Mouse (Mus musculus) cerebellum, adult 9-10 months (tissue): ENCODE measurements around the gene Tex9.

Experiments
- DNase-seq: peaks from one replicate; pipeline ENCODE4 v3.0.0; 2022

The Tex9 gene

GRCm38 (mm10) chr9:72492194-72492565 lies at the start of gene Tex9:
Gene Tex9, minus strand, starts transcription at chr9:72492212.
- no peak for DNase-seq

GRCm38 (mm10) chr9:72537086-72537485 lies 45.1 kb upstream of the Tex9 start:
- no peak for DNase-seq

DNA sequence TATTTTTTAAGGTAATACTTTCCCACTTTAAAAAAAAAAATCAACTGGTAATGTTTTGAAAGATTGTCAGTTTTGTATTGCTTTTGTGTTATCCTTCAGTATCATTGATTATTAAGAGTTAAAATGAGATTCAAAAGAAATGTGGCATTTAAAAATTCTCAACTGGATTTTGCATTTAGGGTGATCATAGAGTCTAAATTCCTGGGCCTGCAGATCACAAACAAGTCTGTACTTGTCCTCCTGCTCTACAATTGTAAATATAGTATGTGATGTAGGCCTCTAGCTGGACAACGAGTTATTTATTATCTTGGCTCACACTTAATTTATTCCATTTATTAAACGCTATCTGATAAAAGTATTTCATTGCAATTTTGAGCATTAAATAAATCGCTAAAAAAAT lies 43.4 kb upstream of the Tex9 start:
- DNase-seq, result no peak

DNA sequence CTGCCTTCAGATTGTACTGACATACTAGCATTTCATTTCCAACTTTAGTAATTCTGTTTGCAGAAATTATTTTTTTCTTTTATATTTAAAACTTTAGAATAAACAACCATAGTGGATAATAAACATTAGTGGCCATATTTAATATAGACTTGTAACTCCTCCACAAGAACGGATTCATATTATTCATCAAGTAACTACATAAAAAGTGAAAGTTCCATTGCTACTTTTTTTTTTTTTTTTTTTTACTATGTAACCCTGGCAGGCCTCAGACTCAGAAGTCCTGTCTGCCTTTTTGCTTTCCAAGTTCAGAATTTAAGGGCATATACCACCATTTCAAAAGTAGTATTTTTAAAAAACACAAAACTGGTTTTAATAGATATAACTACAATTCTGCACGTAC lies 43.0 kb upstream of the Tex9 start:
- DNase-seq, result no peak

DNA sequence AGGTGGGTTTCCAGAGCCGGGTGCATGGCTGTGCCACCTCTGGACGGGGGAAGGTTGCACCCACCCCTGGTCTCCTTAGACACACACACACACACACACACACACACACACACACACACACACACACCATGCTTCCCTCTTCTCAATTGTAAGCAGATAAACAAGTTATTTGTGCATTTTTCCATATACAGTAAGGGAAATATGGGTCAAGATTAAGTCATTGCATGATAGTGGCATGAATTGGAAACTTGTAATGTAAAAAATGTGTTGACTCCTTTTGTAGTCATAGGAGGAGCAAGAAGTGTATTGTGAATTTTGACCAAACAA lies 41.0 kb upstream of the Tex9 start:
- no peak for DNase-seq

GRCm38 (mm10) chr9:72532381-72533088 lies 40.5 kb upstream of the Tex9 start:
- DNase-seq, result peak; percentile 72

GRCm38 (mm10) chr9:72531996-72532380 lies 40.0 kb upstream of the Tex9 start, which contains the start of gene Rfx7:
Gene Rfx7, plus strand, starts transcription at chr9:72532240.
- DNase-seq, result peak; percentile 75

DNA sequence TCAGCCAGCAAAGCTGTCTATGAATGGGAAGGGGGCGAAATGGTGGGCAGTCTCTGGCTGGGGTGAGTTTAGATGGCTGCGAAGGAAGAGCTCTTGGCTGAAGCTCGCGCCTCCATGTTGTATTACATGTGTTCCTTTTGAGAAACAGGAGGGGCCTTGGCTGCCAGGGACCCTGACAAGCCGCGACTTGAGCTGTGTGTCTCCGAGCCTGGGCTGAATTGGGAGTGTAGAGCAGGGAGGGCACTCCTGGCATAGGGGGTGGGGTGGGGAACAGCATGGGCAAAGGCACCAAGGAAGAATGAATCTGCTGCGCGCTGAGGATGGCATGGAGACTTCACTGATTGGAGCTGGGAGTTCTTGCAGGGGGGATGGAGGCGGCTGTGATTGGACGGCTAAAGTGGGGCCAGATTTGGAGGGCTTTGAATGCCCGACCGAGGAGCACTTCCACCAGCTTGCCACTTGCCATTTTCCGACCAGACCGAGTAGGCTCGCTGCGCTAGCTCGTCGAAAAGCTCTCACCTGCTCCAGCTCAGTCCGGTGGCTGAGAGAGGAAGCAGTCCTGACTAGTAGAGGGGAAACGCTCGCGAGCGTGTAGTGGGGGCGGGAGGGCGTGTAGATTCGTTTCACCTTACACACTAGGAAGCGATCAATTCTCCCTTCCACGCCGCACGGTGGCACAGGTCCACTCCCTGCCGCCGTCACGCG lies 39.4 kb upstream of the Tex9 start:
- DNase-seq, result peak; percentile 72

- DNase-seq, result no peak
These were observed 38.8 kb upstream of the Tex9 start for GRCm38 (mm10) chr9:72530824-72531223.

- DNase-seq, result peak; percentile 87
These were observed 38.2 kb upstream of the Tex9 start for GRCm38 (mm10) chr9:72530237-72530636.

- no peak for DNase-seq
These were observed 34.1 kb upstream of the Tex9 start for GRCm38 (mm10) chr9:72526091-72526490.

DNA sequence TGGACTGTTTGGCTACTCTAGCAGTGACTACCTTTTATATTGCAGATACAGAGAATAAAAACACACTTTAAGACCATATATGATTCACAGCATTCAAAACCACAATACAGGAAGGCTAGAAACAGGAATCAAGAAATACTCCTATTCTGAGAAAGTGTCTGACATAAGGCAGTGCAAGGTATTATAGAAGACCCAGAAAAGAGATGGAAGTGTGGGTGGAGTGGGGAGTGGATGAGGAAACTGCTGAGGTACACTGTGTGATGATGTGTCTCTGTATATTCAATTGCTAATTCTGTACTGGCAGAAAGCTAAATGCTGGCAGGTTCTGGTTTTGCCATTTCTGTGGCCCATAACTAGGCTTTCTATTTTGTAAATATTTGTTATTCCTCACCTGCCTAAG lies 28.8 kb upstream of the Tex9 start:
- DNase-seq, result no peak

GRCm38 (mm10) chr9:72519246-72519645 lies 27.2 kb upstream of the Tex9 start:
- DNase-seq, result no peak

- DNase-seq, result no peak
These were observed 23.4 kb upstream of the Tex9 start for GRCm38 (mm10) chr9:72515366-72515765.

GRCm38 (mm10) chr9:72512229-72512981 lies 20.4 kb upstream of the Tex9 start:
- DNase-seq, result no peak

- no peak for DNase-seq
These were observed 5.2 kb upstream of the Tex9 start for GRCm38 (mm10) chr9:72497171-72497570.

DNA sequence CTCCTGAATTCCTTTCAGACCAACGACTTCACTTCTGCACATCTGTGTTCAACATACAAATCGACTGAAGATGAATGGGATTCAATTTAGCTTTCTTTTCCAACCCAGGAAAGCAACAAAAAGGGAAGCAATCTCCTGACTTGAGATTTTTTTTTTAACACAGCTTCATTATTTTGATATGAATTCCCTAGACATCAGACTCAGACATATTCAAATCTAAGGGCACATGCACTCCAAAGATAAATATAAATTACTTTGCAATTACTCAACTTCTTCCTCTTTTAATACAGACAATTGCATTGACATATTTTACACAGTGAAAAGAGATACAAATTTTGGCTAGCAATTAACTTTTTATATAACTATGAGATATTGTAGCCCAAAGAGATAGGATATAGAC lies 4.7 kb upstream of the Tex9 start:
- no peak for DNase-seq

- DNase-seq, result no peak
These were observed 2.1 kb upstream of the Tex9 start for GRCm38 (mm10) chr9:72493984-72494685.

DNA sequence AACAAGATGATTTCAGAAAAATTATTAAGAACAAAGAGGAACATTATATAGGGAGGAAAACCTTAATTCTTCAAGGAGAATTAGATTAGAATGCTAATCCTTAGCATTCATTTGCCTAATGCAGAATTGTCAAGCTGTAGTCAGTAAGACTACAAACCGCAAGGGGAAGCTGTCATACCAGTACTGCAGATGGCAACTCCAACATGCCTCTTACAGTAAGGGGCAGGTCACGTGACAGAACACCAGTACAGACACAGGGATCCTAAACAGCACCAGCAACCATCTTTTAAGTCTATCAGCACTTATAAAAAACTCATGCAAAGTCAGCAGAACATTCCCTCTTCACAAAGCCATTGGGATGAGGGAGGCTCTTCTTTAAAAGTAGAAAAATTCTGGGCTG lies 1.5 kb upstream of the Tex9 start:
- DNase-seq, result no peak

DNA sequence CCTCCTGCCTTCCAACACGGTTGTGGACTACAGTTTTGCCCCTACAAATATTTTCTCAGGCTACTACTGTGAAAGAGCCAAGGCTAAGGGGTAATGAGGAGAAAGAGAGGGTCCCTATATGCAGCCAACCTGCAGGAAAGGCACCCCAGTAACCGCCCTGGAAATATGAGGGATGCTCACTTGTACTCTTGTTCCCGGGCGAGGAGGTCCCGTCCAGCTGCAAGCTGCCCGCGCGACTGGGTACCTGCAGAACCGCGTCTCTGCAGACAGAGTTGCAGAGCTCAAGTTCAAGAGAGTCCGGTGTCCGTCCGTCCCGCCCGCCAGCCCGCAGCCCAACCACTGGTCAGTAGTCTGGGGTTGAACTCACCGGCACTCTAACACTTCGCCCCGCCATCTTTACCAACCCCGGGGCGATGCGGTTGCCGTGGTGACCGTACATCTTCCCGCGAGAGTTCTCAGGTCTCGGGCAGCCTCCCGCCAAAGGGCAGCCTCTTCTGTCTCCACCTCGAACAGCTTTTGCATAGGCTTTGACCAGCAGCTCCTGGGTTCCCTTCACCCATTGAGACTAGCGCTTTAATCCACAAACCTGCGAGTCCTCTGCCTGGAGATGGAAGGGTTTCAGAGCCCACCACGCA lies 336 bp downstream of the Tex9 start:
- DNase-seq, result peak; percentile 88

- DNase-seq, result no peak
These were observed 2.9 kb downstream of the Tex9 start for GRCm38 (mm10) chr9:72489131-72489530.

- no peak for DNase-seq
These were observed 3.5 kb downstream of the Tex9 start for GRCm38 (mm10) chr9:72488523-72488922.

DNA sequence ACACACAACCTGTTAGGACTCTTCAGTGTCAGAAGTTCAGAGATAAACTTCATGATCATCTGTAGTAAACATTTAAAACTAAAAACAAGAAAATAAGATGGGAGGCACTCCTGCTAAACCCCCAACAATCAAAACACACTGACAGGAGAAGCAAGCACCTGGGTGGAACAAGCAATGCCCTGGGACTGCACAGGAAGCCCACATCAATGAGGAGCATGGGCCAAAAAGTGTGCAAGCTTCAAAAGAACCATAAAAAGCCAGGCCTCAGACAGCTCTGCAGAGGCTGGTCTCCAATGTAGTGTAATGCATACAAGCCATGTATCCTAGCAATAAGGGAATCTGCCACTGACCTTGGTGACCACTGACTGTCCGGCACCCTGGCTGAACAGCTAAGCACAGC lies 12.7 kb downstream of the Tex9 start:
- DNase-seq, result no peak
